Mouse (Mus musculus) liver, embryonic 15.5 days (tissue): Measurements from ENCODE around the gene Crebbp. TPM values are rescaled to one million over a fixed set of nuclear protein-coding genes. Genes with fewer than 3 reads are reported as not detected.
"Not testable (repeated sequence)": the region's sequence is repeated elsewhere in the genome, so short reads cannot be mapped to it uniquely, and the experiment has no call there.

Source experiments
- ATAC-seq: fragments of 200-750 bp; cut with Nextera tagmentation; 2 replicates; pipeline ENCODE4 v1.8.0; 2017; ENCODE audit warnings: moderate number of reproducible peaks, mild to moderate bottlenecking, moderate library complexity; ENCODE audit not compliant: insufficient read depth
- H3K27ac ChIP-seq: fragments of 300-500 bp; sonication (generic); replicated peaks from 2 replicates; pipeline ENCODE4 v1.5.1; 2015; ENCODE audit warnings: mild to moderate bottlenecking, inconsistent platforms
- H3K27me3 ChIP-seq: fragments of 300-500 bp; sonication (generic); 2 replicates; pipeline ENCODE4 v1.6.1; 2015; ENCODE audit warnings: mild to moderate bottlenecking, inconsistent platforms
- H3K36me3 ChIP-seq: fragments of 300-500 bp; sonication (generic); replicated peaks from 2 replicates; pipeline ENCODE4 v1.6.1; 2015; ENCODE audit warnings: moderate library complexity, mild to moderate bottlenecking, inconsistent platforms
- H3K4me1 ChIP-seq: fragments of 300-500 bp; sonication (generic); replicated peaks from 2 replicates; pipeline ENCODE4 v1.6.1; 2015; ENCODE audit warnings: inconsistent platforms
- H3K4me2 ChIP-seq: fragments of 300-500 bp; sonication (generic); 2 replicates; pipeline ENCODE4 v1.6.1; 2015; ENCODE audit warnings: moderate library complexity, mild to moderate bottlenecking, inconsistent platforms
- H3K4me3 ChIP-seq: fragments of 300-500 bp; sonication (generic); replicated peaks from 2 replicates; pipeline ENCODE4 v1.5.1; 2015; ENCODE audit warnings: mild to moderate bottlenecking, inconsistent platforms
- H3K9ac ChIP-seq: fragments of 300-500 bp; sonication (generic); 2 replicates; pipeline ENCODE4 v1.6.1; 2015; ENCODE audit warnings: moderate library complexity, mild to moderate bottlenecking, inconsistent platforms
- H3K9me3 ChIP-seq: fragments of 300-500 bp; sonication (generic); replicated peaks from 2 replicates; pipeline ENCODE4 v1.6.1; 2016; ENCODE audit warnings: inconsistent platforms
- WGBS: fragments of 180-500 bp; shearing (Covaris S2); methylation state at CpG from one replicate; pipeline ENCODE4 v1.1.7; 2015; ENCODE audit warnings: mixed read lengths; ENCODE audit not compliant: insufficient replicate concordance; 5-methylcytosine and 5-hydroxymethylcytosine counted together
- polyA plus RNA-seq: library from polyadenylated mRNA; unstranded; fragments of >200 nt; fragmentation: Nextera tagmentation; extraction: Ambion mirVana; gene quantifications from 2 replicates; pipeline ENCODE4 v1.2.1, GENCODE M21; 2015

The Crebbp gene
- polyA plus RNA-seq, 1 experiment from 2014 or later: 7.9 TPM

DNA sequence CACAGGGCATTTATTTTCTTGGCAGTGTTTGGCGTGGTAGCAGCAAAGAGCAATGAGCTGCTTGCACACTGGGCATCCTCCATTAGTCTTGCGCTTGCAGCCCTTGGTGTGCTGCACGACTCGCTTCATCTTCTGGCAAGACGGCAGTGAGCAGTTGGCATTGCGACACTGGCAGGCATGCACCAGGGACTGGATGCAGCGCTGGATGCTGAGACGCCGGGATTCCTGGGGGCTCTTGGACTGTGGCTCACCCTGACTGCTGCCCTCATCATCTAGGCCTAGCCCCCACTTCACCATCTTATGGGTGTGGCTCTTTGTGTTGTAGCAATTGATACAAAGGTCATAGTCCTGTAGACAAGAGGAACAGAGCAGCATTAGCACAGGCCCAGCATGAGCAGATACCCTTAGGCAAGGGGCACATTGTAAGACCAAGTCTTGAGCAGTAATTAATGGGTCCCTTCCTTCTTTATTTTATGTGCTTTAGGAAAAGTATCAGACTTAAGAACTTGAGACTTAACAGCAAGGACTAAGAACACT is 127.9 kb downstream of the Crebbp start:
- ATAC-seq: no peak
- WGBS: 88% methylated on average over 9 of the region's 9 CpGs
- no peaks in the 10 kb centered on the region for H3K9me3 ChIP-seq
- no peaks in the 10 kb centered on the region for H3K4me1 ChIP-seq
- no peaks in the 10 kb centered on the region for H3K27me3 ChIP-seq
- H3K4me2 ChIP-seq: no peak overlapping the region
- peaks cover 76% of the 10 kb centered on the region for H3K36me3 ChIP-seq
- no peak overlapping the region for H3K9ac ChIP-seq
- no peak overlapping the region for H3K4me3 ChIP-seq
- H3K27ac ChIP-seq: no peak overlapping the region

- 90% methylated on average over 7 of the region's 7 CpGs for WGBS
- no peak overlapping the region for H3K9ac ChIP-seq
- no peak overlapping the region for H3K4me2 ChIP-seq
- H3K36me3 ChIP-seq: peaks cover 67% of the 10 kb centered on the region
- H3K27ac ChIP-seq: no peak overlapping the region
- H3K27me3 ChIP-seq: no peaks in the 10 kb centered on the region
- no peaks in the 10 kb centered on the region for H3K4me1 ChIP-seq
- no peaks in the 10 kb centered on the region for H3K9me3 ChIP-seq
- no peak for ATAC-seq
- H3K4me3 ChIP-seq: no peak overlapping the region
Measured at GRCm38 (mm10) chr16:4085051-4085450, 128.7 kb downstream of the Crebbp start.

GRCm38 (mm10) chr16:4080419-4080818 is 133.4 kb downstream of the Crebbp start:
- 52% methylated on average over 3 of the region's 3 CpGs for WGBS

GRCm38 (mm10) chr16:4079656-4080055 is 134.1 kb downstream of the Crebbp start:
- Histone ChIP-seq H3K27me3 (no peaks in the 10 kb centered on the region), H3K9ac (no peak overlapping the region), H3K4me3 (no peak overlapping the region), H3K27ac (no peak overlapping the region), H3K36me3 (peaks cover 16% of the 10 kb centered on the region), H3K4me2 (no peak overlapping the region), H3K4me1 (peaks cover 31% of the 10 kb centered on the region), H3K9me3 (no peaks in the 10 kb centered on the region)
- WGBS: 45% methylated on average over 1 of the region's 1 CpGs
- no peak for ATAC-seq

More at GRCm38 (mm10) chr16:4080419-4080818, 133.4 kb downstream of the Crebbp start:
- H3K27ac ChIP-seq, H3K4me2 ChIP-seq, H3K9me3 ChIP-seq, H3K9ac ChIP-seq, ATAC-seq, H3K27me3 ChIP-seq, H3K4me3 ChIP-seq: not testable (repeated sequence)
- Histone ChIP-seq H3K36me3 (peaks cover 23% of the 10 kb centered on the region), H3K4me1 (peaks cover 23% of the 10 kb centered on the region)

- H3K9me3 ChIP-seq, H3K36me3 ChIP-seq, H3K9ac ChIP-seq, ATAC-seq, H3K27me3 ChIP-seq: not testable (repeated sequence)
- peak overlapping the region; percentile 82 for H3K4me2 ChIP-seq
- peak overlapping the region; percentile 86; the same call in 1 of the 2 replicates for H3K27ac ChIP-seq
- H3K4me1 ChIP-seq: peaks cover 40% of the 10 kb centered on the region
- 67% methylated on average over 10 of the region's 10 CpGs for WGBS
- H3K4me3 ChIP-seq: peak overlapping the region; percentile 92
Measured at GRCm38 (mm10) chr16:4078302-4078701, 135.5 kb downstream of the Crebbp start.

- Histone ChIP-seq H3K4me2 (peak within 1 kb of the TSS; percentile 82), H3K27me3 (no peaks in the 10 kb centered on the region), H3K9me3 (no peaks in the 10 kb centered on the region), H3K27ac (peak within 1 kb of the TSS; percentile 86), H3K4me1 (peaks cover 40% of the 10 kb centered on the region), H3K9ac (peak within 1 kb of the TSS; percentile 80), H3K4me3 (peak within 1 kb of the TSS; percentile 92), H3K36me3 (peaks cover 6% of the 10 kb centered on the region; the same call in 1 of the 2 replicates)
- WGBS: under 1% methylated on average over 58 of the region's 58 CpGs
- peak; percentile 95 for ATAC-seq
Measured at GRCm38 (mm10) chr16:4077384-4078061, 136.3 kb downstream of the Crebbp start, which contains the start of gene Trap1. TSS of gene Trap1 (minus strand) at chr16:4077827.

DNA sequence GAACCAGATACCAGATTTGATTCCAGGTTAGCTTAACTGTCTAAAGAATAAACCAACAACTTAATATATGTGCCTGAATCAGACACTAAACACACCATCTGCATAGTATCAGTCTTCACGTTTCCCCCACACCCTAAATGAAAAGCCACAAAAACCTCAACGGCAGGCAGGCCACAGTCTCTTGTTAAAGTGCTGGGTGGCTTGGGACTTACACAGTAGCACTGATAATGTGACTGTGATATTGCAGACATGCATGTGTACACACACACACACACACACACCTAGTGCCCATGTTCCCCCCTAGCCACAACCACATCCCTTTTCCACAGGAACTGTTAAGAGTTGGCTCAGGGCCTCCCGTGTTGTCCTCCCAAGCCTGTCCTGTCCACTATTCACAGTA is 139.0 kb downstream of the Crebbp start:
- WGBS: 11% methylated on average over 3 of the region's 3 CpGs
- Histone ChIP-seq H3K4me2 (0 out of 2 replicates have a peak overlapping the region, but pooled peaks have one; percentile 82), H3K9me3 (no peaks in the 10 kb centered on the region), H3K4me1 (peaks cover 40% of the 10 kb centered on the region), H3K9ac (no peak overlapping the region), H3K27ac (no peak overlapping the region), H3K4me3 (no peak overlapping the region), H3K36me3 (no peaks in the 10 kb centered on the region), H3K27me3 (no peaks in the 10 kb centered on the region)
- ATAC-seq: no peak

DNA sequence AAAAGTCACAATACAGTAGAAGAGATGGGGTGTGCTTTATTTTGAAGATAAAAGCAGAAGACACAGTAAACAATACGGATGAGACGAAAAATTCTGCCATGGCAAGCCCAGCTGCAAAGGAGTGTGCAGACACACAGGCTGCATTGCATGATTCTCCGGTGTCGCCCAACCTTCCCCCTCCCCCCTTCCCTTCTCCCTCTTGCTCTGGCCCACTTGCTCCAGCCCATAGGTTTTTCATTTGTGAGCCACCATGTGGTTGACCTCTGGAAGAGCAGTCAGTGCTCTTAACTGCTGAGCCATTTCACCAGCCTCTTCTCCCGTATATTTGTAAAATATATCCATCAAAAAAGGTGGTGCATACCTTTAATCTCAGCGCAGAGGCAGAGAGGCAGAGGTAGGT is 139.5 kb downstream of the Crebbp start:
- no peak overlapping the region for H3K9ac ChIP-seq
- H3K27me3 ChIP-seq: no peaks in the 10 kb centered on the region
- H3K4me2 ChIP-seq: no peak overlapping the region
- H3K4me3 ChIP-seq: no peak overlapping the region
- H3K9me3 ChIP-seq: no peaks in the 10 kb centered on the region
- WGBS: 55% methylated on average over 6 of the region's 6 CpGs
- no peaks in the 10 kb centered on the region for H3K36me3 ChIP-seq
- no peak for ATAC-seq
- H3K4me1 ChIP-seq: peaks cover 40% of the 10 kb centered on the region
- H3K27ac ChIP-seq: no peak overlapping the region

GRCm38 (mm10) chr16:4068588-4068987 is 145.2 kb downstream of the Crebbp start:
- no peak for ATAC-seq
- no peak overlapping the region for H3K4me2 ChIP-seq
- H3K27me3 ChIP-seq: no peaks in the 10 kb centered on the region
- no peak overlapping the region for H3K27ac ChIP-seq
- H3K4me1 ChIP-seq: no peaks in the 10 kb centered on the region
- H3K4me3 ChIP-seq: no peak overlapping the region
- H3K36me3 ChIP-seq: peaks cover 55% of the 10 kb centered on the region
- H3K9me3 ChIP-seq: no peaks in the 10 kb centered on the region
- 54% methylated on average over 8 of the region's 8 CpGs for WGBS
- H3K9ac ChIP-seq: no peak overlapping the region

DNA sequence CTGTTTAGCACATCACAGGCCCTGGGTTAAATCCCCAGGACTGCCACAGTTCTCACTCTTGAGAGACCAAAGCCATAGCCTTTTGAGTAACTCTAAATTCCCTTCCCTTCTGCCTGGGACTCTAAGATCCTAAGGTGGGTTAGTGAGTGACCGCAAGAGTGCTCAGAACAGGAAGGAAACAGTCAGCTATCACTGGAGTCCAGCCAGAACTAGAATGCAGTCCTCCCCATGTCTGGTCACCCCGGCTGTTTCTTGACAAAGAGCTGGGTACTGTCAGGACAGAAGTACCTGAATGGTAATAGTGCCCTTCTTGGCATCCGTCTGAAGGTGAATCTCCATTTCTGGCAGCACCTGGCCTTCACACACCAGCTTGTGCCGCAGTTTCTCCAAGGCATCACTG is 148.9 kb downstream of the Crebbp start:
- 69% methylated on average over 4 of the region's 4 CpGs for WGBS
- Histone ChIP-seq H3K27ac (no peak overlapping the region), H3K4me3 (no peak overlapping the region), H3K36me3 (peaks cover 86% of the 10 kb centered on the region), H3K4me1 (no peaks in the 10 kb centered on the region), H3K27me3 (no peaks in the 10 kb centered on the region), H3K4me2 (no peak overlapping the region), H3K9ac (no peak overlapping the region), H3K9me3 (no peaks in the 10 kb centered on the region)
- no peak for ATAC-seq

GRCm38 (mm10) chr16:4053811-4054210 is 160.0 kb downstream of the Crebbp start:
- H3K36me3 ChIP-seq: peaks cover 85% of the 10 kb centered on the region
- no peak for ATAC-seq
- WGBS: 70% methylated on average over 3 of the region's 3 CpGs

More at GRCm38 (mm10) chr16:4053811-4054210, 160.0 kb downstream of the Crebbp start:
- H3K27ac ChIP-seq: no peak overlapping the region
- H3K9me3 ChIP-seq: no peaks in the 10 kb centered on the region
- H3K4me2 ChIP-seq: no peak overlapping the region
- H3K4me1 ChIP-seq: no peaks in the 10 kb centered on the region
- no peak overlapping the region for H3K4me3 ChIP-seq
- H3K9ac ChIP-seq: no peak overlapping the region
- no peaks in the 10 kb centered on the region for H3K27me3 ChIP-seq
